Mouse (Mus musculus): Measurements from ENCODE around the gene Uba3.
A peak's percentile ranks its signal among the peaks of the same experiment; 100 is the strongest.

Uba3 gene

GRCm38 (mm10) chr6:97205439-97205885, at the start of gene Uba3:
Gene Uba3 (minus strand): TSS chr6:97205647.
- peak; percentile 98 for DNase-seq (ENCODE audit: low spot score)

DNA sequence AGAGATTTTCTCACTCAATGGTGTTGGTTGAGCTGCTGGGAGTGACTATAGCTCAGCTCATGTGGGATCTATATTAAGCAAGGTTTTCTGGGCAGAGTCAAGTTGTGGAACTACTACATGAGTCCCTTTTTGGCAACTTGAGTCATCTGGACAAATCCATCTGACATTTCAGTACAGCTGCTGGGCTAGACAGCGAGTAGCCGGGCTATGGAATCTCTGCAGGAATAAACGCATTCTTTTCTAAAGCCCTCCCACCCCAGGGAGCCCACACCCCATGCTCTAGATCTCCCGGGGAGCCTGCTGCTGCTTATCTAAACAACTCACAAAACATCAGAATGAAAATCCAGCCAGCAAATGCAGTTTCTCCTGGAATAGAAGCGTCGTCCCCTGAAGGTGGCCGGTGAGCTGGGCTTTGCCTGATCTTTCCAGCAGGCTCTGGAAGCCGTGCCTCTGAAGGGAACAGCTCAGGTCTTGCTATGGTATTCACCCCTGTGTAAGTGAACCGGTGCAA, 47.3 kb upstream of the Uba3 start, which contains the start of gene Lmod3:
Gene Lmod3 (minus strand): TSS at position 49 of the 511 bp plus-strand sequence.
- no peak for DNase-seq (ENCODE audit: low spot score)

DNA sequence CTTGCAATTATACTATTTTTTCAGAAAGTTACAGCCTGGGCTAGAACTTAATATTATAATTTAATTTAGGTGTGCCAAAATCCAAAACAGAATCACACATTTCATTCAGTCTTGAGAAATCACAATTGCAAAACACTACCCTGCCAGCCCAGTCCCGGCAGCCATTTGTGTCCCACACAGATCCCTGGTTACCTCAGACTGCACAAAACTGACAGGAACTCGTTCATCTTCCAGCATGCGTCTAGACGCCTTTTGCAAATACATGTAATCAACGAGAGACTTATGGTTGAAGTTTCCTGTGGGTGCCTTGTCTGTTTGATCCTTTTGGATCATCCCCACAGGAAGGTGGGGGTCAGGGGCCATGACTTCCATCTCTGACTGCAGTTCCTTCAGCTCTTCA, 46.6 kb upstream of the Uba3 start:
- DNase-seq (ENCODE audit: low spot score), result no peak

GRCm38 (mm10) chr6:97250966-97251365, 45.5 kb upstream of the Uba3 start:
- peak; percentile 70 for DNase-seq (ENCODE audit: low spot score)

GRCm38 (mm10) chr6:97245200-97245599, 39.8 kb upstream of the Uba3 start:
- no peak for DNase-seq (ENCODE audit: low spot score)

- no peak for DNase-seq (ENCODE audit: low spot score)
Measured at GRCm38 (mm10) chr6:97242522-97242921, 37.1 kb upstream of the Uba3 start.

GRCm38 (mm10) chr6:97240092-97240491, 34.6 kb upstream of the Uba3 start:
- no peak for DNase-seq (ENCODE audit: low spot score)

DNA sequence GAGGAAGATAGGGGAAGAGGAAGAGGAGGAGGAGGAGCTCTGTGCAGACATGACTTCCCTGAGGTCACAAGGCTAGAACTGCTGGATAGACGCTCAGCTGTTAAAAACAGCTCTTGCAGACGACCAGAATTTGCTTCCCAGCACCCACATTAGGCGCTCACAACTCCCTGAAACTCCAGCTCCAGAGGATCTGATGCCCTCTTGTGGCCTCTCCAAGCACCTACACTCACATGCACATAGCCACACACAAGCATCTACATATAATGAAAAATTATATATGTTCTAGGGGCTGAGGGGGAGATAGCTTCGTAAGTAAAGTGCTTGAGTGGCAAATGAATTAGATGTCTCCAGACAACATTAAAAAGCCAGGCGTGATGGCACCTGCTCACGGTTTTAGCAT, 33.9 kb upstream of the Uba3 start:
- DNase-seq (ENCODE audit: low spot score), result no peak

GRCm38 (mm10) chr6:97236088-97236487, 30.6 kb upstream of the Uba3 start:
- DNase-seq (ENCODE audit: low spot score), result no peak

DNA sequence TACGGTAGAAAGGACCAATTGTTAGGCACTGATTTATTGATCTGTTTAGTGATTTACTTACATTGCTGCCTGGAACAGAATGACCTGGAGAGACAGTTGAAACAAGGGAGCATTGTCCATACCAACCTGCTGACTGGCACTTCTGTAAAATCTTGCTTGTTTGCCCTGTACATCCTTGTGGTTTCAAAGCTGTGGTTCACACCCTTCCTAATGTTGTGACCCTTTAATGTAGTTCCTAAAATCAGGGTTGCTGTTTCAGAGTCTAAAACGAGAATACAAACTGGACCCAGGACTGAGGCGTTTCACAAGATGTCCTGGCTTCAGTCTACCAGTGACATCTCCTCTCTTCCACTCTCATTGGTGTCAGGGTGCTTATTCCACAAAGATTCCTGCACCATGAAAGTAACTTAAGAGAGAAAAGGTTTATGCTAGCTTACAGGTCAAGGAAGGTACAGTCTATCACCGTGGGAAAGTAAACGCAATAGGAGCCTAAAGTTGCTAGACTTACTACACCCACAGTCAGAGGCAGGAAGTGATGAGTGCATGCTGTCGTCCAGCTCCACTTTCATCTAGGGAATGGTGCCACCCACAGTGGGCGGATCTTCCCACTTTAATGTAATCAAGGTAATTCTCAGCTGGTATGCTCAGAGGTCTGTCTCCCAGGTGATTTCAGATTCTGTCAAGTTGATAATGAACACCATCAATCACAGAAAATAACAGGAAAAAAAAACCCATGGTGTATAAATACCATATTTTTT, 29.6 kb upstream of the Uba3 start:
- no peak for DNase-seq (ENCODE audit: low spot score)

GRCm38 (mm10) chr6:97227067-97227847, 21.8 kb upstream of the Uba3 start:
- no peak for DNase-seq (ENCODE audit: low spot score)

DNA sequence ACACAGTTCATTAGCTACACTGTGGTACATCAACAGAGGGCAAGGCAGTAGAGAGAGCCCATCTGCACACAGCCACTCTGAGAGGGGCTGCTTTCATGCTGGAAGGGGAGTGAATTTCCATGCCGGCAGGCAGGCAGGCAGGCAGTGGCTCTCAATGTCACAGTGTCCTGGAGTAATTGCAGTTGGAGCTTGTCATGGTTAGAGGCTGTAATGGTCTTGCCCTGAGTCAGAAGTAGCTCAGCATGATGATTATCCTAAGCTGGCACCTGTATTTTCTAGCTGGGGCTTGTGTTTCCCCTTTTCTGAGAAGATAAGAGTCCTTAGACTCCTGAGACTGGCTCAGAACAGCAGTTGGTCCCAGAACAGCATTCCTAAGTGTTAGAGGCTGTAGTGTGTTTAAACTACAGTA, 20.6 kb upstream of the Uba3 start:
- no peak for DNase-seq (ENCODE audit: low spot score)

DNA sequence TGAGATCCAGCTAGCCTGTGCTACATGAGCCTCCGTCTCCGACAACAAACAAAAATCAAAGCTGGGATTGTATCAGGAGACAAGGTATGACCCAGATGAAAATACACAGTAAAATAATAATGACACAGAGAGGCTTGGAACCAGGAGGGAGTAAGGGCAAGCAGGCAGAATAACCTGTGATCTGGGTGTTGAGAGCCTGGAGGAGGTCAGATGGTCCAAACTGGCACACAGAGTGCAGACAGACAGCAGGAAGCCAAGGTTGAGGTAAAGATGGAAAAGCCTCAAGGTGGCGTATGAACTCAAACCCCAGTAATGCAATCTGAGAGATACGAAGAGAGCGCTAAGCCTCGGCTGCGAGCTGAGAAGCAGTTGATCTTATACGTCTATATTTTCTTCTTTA, 19.1 kb upstream of the Uba3 start:
- DNase-seq (ENCODE audit: low spot score), result no peak

DNA sequence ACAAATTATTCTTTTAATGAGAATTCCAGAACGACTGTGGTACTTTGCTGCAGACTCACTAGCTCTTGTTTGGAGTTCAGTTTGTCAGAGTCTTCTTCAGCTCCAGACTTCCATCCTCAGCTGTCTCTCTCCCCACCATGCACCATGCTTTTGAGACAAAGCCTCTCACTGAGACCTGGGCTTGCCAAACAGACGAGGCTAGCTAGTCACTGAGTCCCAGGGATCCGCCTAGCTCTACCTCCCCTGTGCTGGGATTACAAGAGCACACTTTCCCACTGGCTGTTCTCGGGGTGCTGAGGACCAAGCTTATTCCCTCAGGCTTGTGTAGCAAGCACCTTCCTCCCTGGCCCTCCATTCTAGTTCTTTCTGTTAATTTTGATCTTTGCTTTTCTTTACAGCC, 18.1 kb upstream of the Uba3 start:
- DNase-seq (ENCODE audit: low spot score), result no peak

DNA sequence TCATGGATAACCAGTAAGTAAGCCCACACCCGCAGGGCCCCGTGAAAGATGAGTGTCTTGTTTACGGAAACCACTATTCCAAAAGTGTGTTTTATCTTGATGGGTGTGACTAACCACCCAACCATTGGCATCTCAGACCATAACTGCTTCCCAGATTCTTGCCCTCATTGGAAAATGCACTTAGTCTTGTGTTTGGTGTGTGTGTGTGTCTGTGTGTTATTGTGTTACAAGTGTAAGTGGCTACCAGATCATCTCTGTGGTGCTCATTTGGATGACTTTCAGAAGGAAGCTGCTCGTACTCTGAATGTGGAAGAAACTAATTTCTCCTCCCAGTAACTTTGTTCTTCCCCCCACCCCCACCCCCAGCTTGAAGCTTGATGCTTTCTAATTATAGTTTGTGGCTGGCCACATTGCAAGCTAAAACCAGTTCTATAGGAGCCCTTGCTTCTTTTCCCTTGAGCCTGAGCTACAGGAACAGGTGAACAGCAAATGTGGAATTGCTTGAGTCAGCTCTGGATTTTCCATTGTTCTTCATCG, 17.6 kb upstream of the Uba3 start:
- DNase-seq (ENCODE audit: low spot score), result no peak

DNA sequence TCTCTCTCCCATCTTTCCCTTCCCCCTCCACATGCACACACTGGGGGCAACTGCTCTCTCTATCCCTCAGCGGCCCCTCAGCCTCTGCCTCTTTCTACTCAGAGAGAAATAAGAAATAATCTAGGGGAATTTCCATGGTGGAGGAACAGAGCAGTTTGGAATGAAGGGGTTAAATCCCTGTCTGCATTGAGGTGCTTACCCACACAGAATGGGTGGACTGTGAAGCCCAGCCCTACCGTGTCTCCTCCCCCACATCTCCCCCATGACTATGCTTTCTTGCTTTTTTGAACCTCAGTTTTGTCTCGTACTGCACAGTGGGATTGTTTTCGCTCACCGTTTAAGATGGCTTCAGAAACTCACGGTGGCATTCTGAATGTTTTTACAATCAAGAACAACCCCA, 16.9 kb upstream of the Uba3 start:
- no peak for DNase-seq (ENCODE audit: low spot score)

DNA sequence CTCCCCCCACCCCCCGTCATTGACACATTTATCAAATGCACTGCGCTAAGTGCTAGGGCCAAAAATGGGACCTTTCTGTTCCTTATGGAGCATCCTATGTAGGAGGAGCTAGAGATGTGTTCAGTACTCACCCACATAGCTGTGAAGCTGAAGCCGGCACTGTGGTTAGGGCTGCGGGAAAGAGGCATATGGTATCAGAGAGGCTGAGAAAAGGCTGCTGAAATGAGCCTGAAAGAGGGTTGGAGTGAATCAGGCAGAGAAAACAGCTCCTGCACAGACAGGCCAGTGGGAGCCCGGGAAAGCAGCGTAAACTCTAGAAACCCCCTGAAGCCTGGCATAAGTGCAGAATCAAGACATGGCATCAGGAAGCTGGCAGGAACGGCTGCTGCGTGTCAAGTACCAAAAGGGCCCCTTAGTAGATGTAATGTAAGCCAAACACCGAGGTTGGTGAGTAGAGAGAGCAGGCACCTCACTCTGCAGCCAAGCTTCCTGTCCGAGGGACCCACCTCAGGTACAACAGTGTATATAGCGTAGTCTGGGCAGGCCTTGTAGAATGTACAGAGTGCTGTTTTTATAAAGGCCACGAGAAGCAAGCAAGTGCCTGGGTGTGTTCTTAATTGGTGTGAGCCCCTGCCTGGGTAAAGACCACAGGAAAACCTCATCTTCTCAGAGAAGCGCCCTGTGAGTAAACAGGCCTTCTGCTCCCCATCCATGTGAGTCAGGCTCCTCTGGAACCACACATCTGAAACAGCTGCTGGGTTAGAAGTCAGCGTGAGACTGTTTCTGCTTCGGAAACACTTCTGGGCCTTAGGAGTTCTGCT, 16.0 kb upstream of the Uba3 start:
- peak; percentile 58 for DNase-seq (ENCODE audit: low spot score)

DNA sequence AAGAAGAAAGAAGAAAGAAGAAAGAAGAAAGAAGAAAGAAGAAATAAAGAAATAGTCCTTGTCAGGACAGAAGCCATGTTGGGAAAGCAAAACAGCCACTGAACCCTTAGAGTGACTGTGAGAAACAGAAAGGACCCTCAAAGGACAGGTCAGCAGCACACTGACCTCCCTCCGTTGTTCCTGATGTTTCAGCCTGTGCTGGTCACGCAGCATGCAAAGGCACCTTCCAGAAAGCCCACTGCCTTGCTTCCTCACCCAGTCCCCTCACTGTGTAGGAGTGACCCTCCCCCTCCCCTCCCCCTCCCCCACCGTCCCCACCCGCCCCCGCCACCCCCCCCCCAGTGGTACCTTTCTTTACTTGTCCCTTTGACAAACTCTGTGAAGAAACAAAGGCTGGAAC, 15.2 kb upstream of the Uba3 start:
- DNase-seq (ENCODE audit: low spot score), result no peak

DNA sequence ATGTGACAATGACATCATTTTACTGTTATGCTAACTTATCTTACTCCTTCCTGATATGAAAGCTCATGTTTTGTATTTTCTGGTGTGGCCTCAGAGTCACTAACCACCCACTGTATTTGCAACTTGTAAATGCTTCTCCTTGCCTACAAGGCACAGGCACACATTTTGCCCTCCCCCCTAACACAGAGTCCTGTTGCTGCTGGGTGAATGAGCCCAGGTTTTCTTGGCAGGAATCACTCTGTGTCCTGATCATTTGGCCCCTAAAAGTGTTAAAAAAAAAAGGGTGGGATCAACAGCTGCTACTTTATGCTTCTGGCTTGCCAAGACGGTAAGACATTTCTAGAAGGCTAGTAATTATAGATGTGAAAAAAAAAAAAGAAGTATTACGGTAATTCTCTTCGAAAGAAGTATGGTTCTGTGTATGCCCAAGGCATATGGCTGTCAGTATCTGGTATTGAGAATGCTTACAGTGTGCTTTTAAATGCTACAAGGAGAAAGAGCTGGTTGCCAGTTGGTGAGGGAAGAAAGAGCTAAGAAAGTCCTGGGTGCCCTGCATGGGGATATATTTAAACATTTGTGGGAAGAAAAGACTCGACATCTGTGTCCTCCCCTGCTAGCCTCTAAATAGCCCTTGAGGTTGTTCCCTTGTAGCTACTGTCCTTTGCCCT, 10.8 kb upstream of the Uba3 start:
- no peak for DNase-seq (ENCODE audit: low spot score)

DNA sequence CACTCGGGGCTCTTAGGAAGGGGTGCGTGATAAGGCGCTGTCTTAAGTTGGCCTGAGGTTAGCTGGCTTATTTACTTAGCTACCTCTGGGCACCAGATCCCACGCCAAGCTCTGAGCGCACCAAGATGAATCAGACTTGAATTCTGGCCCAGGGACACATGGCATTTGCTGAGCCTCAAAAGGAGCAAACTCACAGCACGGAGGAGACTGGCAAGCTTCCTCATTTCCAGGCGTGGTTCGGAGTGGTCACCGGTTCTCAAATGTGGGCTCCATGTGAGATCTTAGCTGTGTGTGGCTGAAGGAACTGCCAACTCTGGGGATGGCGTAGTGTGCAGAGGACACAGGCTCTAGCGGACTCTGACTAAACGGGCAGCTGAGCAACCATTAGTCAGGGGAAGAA, 6.5 kb upstream of the Uba3 start:
- peak; percentile 49 for DNase-seq (ENCODE audit: low spot score)

DNA sequence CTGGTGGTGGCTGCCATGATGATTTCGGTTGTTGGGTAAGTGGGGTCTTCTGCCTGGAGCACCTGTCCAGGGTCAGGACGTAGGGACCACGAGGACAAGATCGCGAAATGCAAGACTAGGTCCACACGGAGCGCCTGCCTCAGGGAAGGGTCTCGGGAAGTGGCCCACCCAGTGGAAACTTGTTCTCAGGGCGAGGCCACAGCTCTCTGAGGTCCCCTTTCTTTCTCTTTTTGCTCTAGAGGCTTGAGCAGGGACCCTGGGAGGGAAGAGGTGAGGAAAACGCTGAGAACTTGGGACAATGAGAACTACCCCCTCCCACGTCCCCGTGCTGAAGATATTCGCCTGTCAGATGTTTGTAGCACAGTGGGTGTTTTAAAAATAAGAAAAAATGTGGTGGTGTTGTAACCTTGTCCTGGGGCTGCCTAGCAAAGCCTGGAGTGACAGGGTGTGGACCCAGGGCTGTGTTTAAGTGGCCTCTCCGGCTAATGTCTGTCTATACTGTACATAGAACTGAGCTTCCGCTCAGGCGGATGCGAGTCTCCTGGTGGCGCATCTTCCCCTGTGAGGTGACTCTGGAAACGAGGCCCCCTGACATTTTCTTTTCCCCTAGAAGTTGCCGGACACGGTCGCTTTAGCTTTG, 5.6 kb upstream of the Uba3 start:
- DNase-seq (ENCODE audit: low spot score), result no peak
